Mouse (Mus musculus) liver, embryonic 15.5 days (tissue): ENCODE data around the gene Slc47a1. TPM values are rescaled to one million over a fixed set of nuclear protein-coding genes. Genes with fewer than 3 reads are reported as not detected.
A peak's percentile ranks its signal among the peaks of the same experiment; 100 is the strongest.

Experiments used
- ATAC-seq: fragments of 200-750 bp; cut with Nextera tagmentation; 2 replicates; pipeline ENCODE4 v1.8.0; 2017; ENCODE audit warnings: moderate number of reproducible peaks, mild to moderate bottlenecking, moderate library complexity; ENCODE audit not compliant: insufficient read depth
- H3K27ac ChIP-seq: fragments of 300-500 bp; sonication (generic); replicated peaks from 2 replicates; pipeline ENCODE4 v1.5.1; 2015; ENCODE audit warnings: mild to moderate bottlenecking, inconsistent platforms
- H3K27me3 ChIP-seq: fragments of 300-500 bp; sonication (generic); 2 replicates; pipeline ENCODE4 v1.6.1; 2015; ENCODE audit warnings: mild to moderate bottlenecking, inconsistent platforms
- H3K36me3 ChIP-seq: fragments of 300-500 bp; sonication (generic); replicated peaks from 2 replicates; pipeline ENCODE4 v1.6.1; 2015; ENCODE audit warnings: moderate library complexity, mild to moderate bottlenecking, inconsistent platforms
- H3K4me1 ChIP-seq: fragments of 300-500 bp; sonication (generic); replicated peaks from 2 replicates; pipeline ENCODE4 v1.6.1; 2015; ENCODE audit warnings: inconsistent platforms
- H3K4me2 ChIP-seq: fragments of 300-500 bp; sonication (generic); 2 replicates; pipeline ENCODE4 v1.6.1; 2015; ENCODE audit warnings: moderate library complexity, mild to moderate bottlenecking, inconsistent platforms
- H3K4me3 ChIP-seq: fragments of 300-500 bp; sonication (generic); replicated peaks from 2 replicates; pipeline ENCODE4 v1.5.1; 2015; ENCODE audit warnings: mild to moderate bottlenecking, inconsistent platforms
- H3K9ac ChIP-seq: fragments of 300-500 bp; sonication (generic); 2 replicates; pipeline ENCODE4 v1.6.1; 2015; ENCODE audit warnings: moderate library complexity, mild to moderate bottlenecking, inconsistent platforms
- H3K9me3 ChIP-seq: fragments of 300-500 bp; sonication (generic); replicated peaks from 2 replicates; pipeline ENCODE4 v1.6.1; 2016; ENCODE audit warnings: inconsistent platforms
- WGBS: fragments of 180-500 bp; shearing (Covaris S2); methylation state at CpG from one replicate; pipeline ENCODE4 v1.1.7; 2015; ENCODE audit warnings: mixed read lengths; ENCODE audit not compliant: insufficient replicate concordance; 5-methylcytosine and 5-hydroxymethylcytosine counted together
- polyA plus RNA-seq: library from polyadenylated mRNA; unstranded; fragments of >200 nt; fragmentation: Nextera tagmentation; extraction: Ambion mirVana; gene quantifications from 2 replicates; pipeline ENCODE4 v1.2.1, GENCODE M21; 2015

Slc47a1 gene
- polyA plus RNA-seq, 1 experiment from 2014 or later = 14.6 TPM

GRCm38 (mm10) chr11:61349337-61349736, 28.8 kb downstream of the Slc47a1 start:
- Histone ChIP-seq H3K4me2 (no peak overlapping the region), H3K9ac (no peak overlapping the region), H3K27me3 (peaks cover 33% of the 10 kb centered on the region), H3K36me3 (no peaks in the 10 kb centered on the region), H3K9me3 (no peaks in the 10 kb centered on the region), H3K4me3 (no peak overlapping the region), H3K4me1 (peaks cover 9% of the 10 kb centered on the region; the same call in 1 of the 2 replicates), H3K27ac (no peak overlapping the region)
- WGBS = 4% methylated on average over 8 of the region's 8 CpGs
- no peak for ATAC-seq

- no peak overlapping the region for H3K4me2 ChIP-seq
- no peaks in the 10 kb centered on the region for H3K36me3 ChIP-seq
- 46% methylated on average over 8 of the region's 8 CpGs for WGBS
- no peaks in the 10 kb centered on the region for H3K9me3 ChIP-seq
- H3K9ac ChIP-seq = no peak overlapping the region
- H3K4me1 ChIP-seq = 0 out of 2 replicates have a peak, but pooled peaks cover 5% of the 10 kb centered on the region
- no peak for ATAC-seq
- H3K4me3 ChIP-seq = no peak overlapping the region
- no peak overlapping the region for H3K27ac ChIP-seq
- H3K27me3 ChIP-seq = peaks cover 65% of the 10 kb centered on the region
Measured at GRCm38 (mm10) chr11:61346133-61346532, 32.0 kb downstream of the Slc47a1 start.

- 0 out of 2 replicates have a peak, but pooled peaks cover 5% of the 10 kb centered on the region for H3K4me1 ChIP-seq
- WGBS = 7% methylated on average over 61 of the region's 61 CpGs
- peaks cover 71% of the 10 kb centered on the region for H3K27me3 ChIP-seq
- H3K4me2 ChIP-seq = peak within 1 kb of the TSS; percentile 64
- H3K9ac ChIP-seq = no peak within 1 kb of the TSS
- no peaks in the 10 kb centered on the region for H3K36me3 ChIP-seq
- no peak for ATAC-seq
- peak within 1 kb of the TSS; percentile 32 for H3K4me3 ChIP-seq
- no peak within 1 kb of the TSS for H3K27ac ChIP-seq
- no peaks in the 10 kb centered on the region for H3K9me3 ChIP-seq
Measured at GRCm38 (mm10) chr11:61342505-61343420, 35.4 kb downstream of the Slc47a1 start, which contains the start of gene Slc47a2. TSS of gene Slc47a2 (minus strand) at chr11:61342860.

GRCm38 (mm10) chr11:61341971-61342370, 36.2 kb downstream of the Slc47a1 start:
- ATAC-seq = no peak
- Histone ChIP-seq H3K4me1 (0 out of 2 replicates have a peak, but pooled peaks cover 5% of the 10 kb centered on the region), H3K4me2 (peak overlapping the region; percentile 64), H3K27me3 (peaks cover 65% of the 10 kb centered on the region), H3K4me3 (no peak overlapping the region), H3K27ac (no peak overlapping the region), H3K36me3 (no peaks in the 10 kb centered on the region), H3K9ac (no peak overlapping the region), H3K9me3 (no peaks in the 10 kb centered on the region)
- WGBS = 17% methylated on average over 10 of the region's 10 CpGs

- Histone ChIP-seq H3K9me3 (no peaks in the 10 kb centered on the region), H3K36me3 (no peaks in the 10 kb centered on the region), H3K4me3 (no peak overlapping the region), H3K27ac (no peak overlapping the region), H3K27me3 (peaks cover 59% of the 10 kb centered on the region), H3K4me1 (0 out of 2 replicates have a peak, but pooled peaks cover 5% of the 10 kb centered on the region), H3K9ac (no peak overlapping the region), H3K4me2 (no peak overlapping the region)
- WGBS = 50% methylated on average over 4 of the region's 4 CpGs
- no peak for ATAC-seq
Measured at GRCm38 (mm10) chr11:61341233-61341632, 36.9 kb downstream of the Slc47a1 start.

GRCm38 (mm10) chr11:61340374-61340773, 37.8 kb downstream of the Slc47a1 start:
- 44% methylated on average over 4 of the region's 4 CpGs for WGBS
- Histone ChIP-seq H3K27me3 (peaks cover 55% of the 10 kb centered on the region), H3K4me3 (no peak overlapping the region), H3K36me3 (no peaks in the 10 kb centered on the region), H3K9ac (no peak overlapping the region), H3K27ac (no peak overlapping the region), H3K9me3 (no peaks in the 10 kb centered on the region), H3K4me1 (0 out of 2 replicates have a peak, but pooled peaks cover 5% of the 10 kb centered on the region), H3K4me2 (no peak overlapping the region)
- no peak for ATAC-seq

GRCm38 (mm10) chr11:61337586-61337985, 40.6 kb downstream of the Slc47a1 start:
- no peak overlapping the region for H3K27ac ChIP-seq
- 59% methylated on average over 10 of the region's 10 CpGs for WGBS
- H3K27me3 ChIP-seq = peaks cover 30% of the 10 kb centered on the region
- H3K4me3 ChIP-seq = no peak overlapping the region
- no peak overlapping the region for H3K9ac ChIP-seq
- no peaks in the 10 kb centered on the region for H3K36me3 ChIP-seq
- no peak for ATAC-seq
- H3K4me2 ChIP-seq = no peak overlapping the region
- H3K9me3 ChIP-seq = no peaks in the 10 kb centered on the region
- H3K4me1 ChIP-seq = 0 out of 2 replicates have a peak, but pooled peaks cover 3% of the 10 kb centered on the region

GRCm38 (mm10) chr11:61320904-61321687, 57.0 kb downstream of the Slc47a1 start:
- no peaks in the 10 kb centered on the region for H3K36me3 ChIP-seq
- no peak overlapping the region for H3K4me3 ChIP-seq
- H3K27me3 ChIP-seq = no peaks in the 10 kb centered on the region
- no peak overlapping the region for H3K27ac ChIP-seq
- 48% methylated on average over 10 of the region's 10 CpGs for WGBS
- H3K9me3 ChIP-seq = no peaks in the 10 kb centered on the region
- peaks cover 8% of the 10 kb centered on the region for H3K4me1 ChIP-seq
- no peak for ATAC-seq
- no peak overlapping the region for H3K9ac ChIP-seq
- no peak overlapping the region for H3K4me2 ChIP-seq

- Histone ChIP-seq H3K4me1 (peaks cover 8% of the 10 kb centered on the region), H3K27me3 (no peaks in the 10 kb centered on the region), H3K4me3 (no peak overlapping the region), H3K27ac (no peak overlapping the region), H3K36me3 (no peaks in the 10 kb centered on the region), H3K9ac (no peak overlapping the region), H3K9me3 (no peaks in the 10 kb centered on the region), H3K4me2 (no peak overlapping the region)
- ATAC-seq = peak; percentile 31; the same call in 1 of the 2 replicates
- WGBS = 42% methylated on average over 3 of the region's 3 CpGs
Measured at GRCm38 (mm10) chr11:61319923-61320567, 58.1 kb downstream of the Slc47a1 start.

GRCm38 (mm10) chr11:61319233-61319922, 58.8 kb downstream of the Slc47a1 start:
- H3K9me3 ChIP-seq = no peaks in the 10 kb centered on the region
- no peak overlapping the region for H3K27ac ChIP-seq
- 44% methylated on average over 12 of the region's 12 CpGs for WGBS
- H3K4me2 ChIP-seq = no peak overlapping the region
- no peak overlapping the region for H3K9ac ChIP-seq
- H3K27me3 ChIP-seq = no peaks in the 10 kb centered on the region
- H3K4me3 ChIP-seq = no peak overlapping the region
- ATAC-seq = no peak
- peaks cover 8% of the 10 kb centered on the region for H3K4me1 ChIP-seq
- H3K36me3 ChIP-seq = no peaks in the 10 kb centered on the region
